Mouse (Mus musculus): ENCODE measurements around the gene D630023F18Rik. TPM values are rescaled to one million over a fixed set of nuclear protein-coding genes. Genes with fewer than 3 reads are reported as not detected.

D630023F18Rik gene
- 0.59 TPM in 1 of 2 replicates, not detected in the other for polyA plus RNA-seq (2011; ENCODE audit: insufficient read depth, insufficient read length, low replicate concordance, missing spikeins)

GRCm38 (mm10) chr1:65122574-65123372 is at the start of gene D630023F18Rik:
TSS of gene D630023F18Rik (minus strand) at chr1:65123214.
- 35% methylated on average over 9 of the region's 9 CpGs for WGBS

GRCm38 (mm10) chr1:65171579-65171978 is 48.6 kb upstream of the D630023F18Rik start:
- TF ChIP-seq POLR2A (IDR thresholded peaks at IDR 0.05; ENCODE audit: borderline replicate concordance, control insufficient read depth, low read depth, low read length): no peak
- no peak for TF ChIP-seq CTCF (IDR thresholded peaks at IDR 0.05; ENCODE audit: control insufficient read depth, insufficient read depth, low read length)
- no peak overlapping the region for H3K4me3 ChIP-seq (replicated peaks; ENCODE audit: control insufficient read depth, low read depth, low read length)
- WGBS: 88% methylated on average over 4 of the region's 4 CpGs
- H3K4me1 ChIP-seq (ENCODE audit: control insufficient read depth, insufficient read depth, low read length): no peaks in the 10 kb centered on the region
- H3K27ac ChIP-seq (ENCODE audit: control insufficient read depth, insufficient read depth, low read depth, low read length, poor library complexity): no peak overlapping the region

More at GRCm38 (mm10) chr1:65122574-65123372, at the start of gene D630023F18Rik:
- Histone ChIP-seq H3K4me3 (replicated peaks; ENCODE audit: control insufficient read depth, low read depth, low read length) (no peak within 1 kb of the TSS), H3K4me1 (ENCODE audit: control insufficient read depth, insufficient read depth, low read length) (no peaks in the 10 kb centered on the region), H3K27ac (ENCODE audit: control insufficient read depth, insufficient read depth, low read depth, low read length, poor library complexity) (no peak within 1 kb of the TSS)
- no peak for TF ChIP-seq POLR2A (IDR thresholded peaks at IDR 0.05; ENCODE audit: borderline replicate concordance, control insufficient read depth, low read depth, low read length)
- no peak for TF ChIP-seq CTCF (IDR thresholded peaks at IDR 0.05; ENCODE audit: control insufficient read depth, insufficient read depth, low read length)

- Histone ChIP-seq H3K27ac (ENCODE audit: control insufficient read depth, insufficient read depth, low read depth, low read length, poor library complexity) (no peak overlapping the region), H3K4me1 (ENCODE audit: control insufficient read depth, insufficient read depth, low read length) (no peaks in the 10 kb centered on the region), H3K4me3 (replicated peaks; ENCODE audit: control insufficient read depth, low read depth, low read length) (no peak overlapping the region)
- WGBS: 63% methylated on average over 5 of the region's 5 CpGs
- TF ChIP-seq POLR2A (IDR thresholded peaks at IDR 0.05; ENCODE audit: borderline replicate concordance, control insufficient read depth, low read depth, low read length) (no peak), CTCF (IDR thresholded peaks at IDR 0.05; ENCODE audit: control insufficient read depth, insufficient read depth, low read length) (no peak)
Observed at GRCm38 (mm10) chr1:65169947-65170346, 46.9 kb upstream of the D630023F18Rik start.

GRCm38 (mm10) chr1:65169536-65169935 is 46.5 kb upstream of the D630023F18Rik start:
- 81% methylated on average over 7 of the region's 7 CpGs for WGBS
- Histone ChIP-seq H3K27ac (ENCODE audit: control insufficient read depth, insufficient read depth, low read depth, low read length, poor library complexity) (no peak overlapping the region), H3K4me1 (ENCODE audit: control insufficient read depth, insufficient read depth, low read length) (no peaks in the 10 kb centered on the region), H3K4me3 (replicated peaks; ENCODE audit: control insufficient read depth, low read depth, low read length) (no peak overlapping the region)
- TF ChIP-seq POLR2A (IDR thresholded peaks at IDR 0.05; ENCODE audit: borderline replicate concordance, control insufficient read depth, low read depth, low read length): no peak
- no peak for TF ChIP-seq CTCF (IDR thresholded peaks at IDR 0.05; ENCODE audit: control insufficient read depth, insufficient read depth, low read length)

GRCm38 (mm10) chr1:65167496-65167895 is 44.5 kb upstream of the D630023F18Rik start:
- Histone ChIP-seq H3K4me1 (ENCODE audit: control insufficient read depth, insufficient read depth, low read length) (no peaks in the 10 kb centered on the region; the same call in 1 of the 2 replicates), H3K27ac (ENCODE audit: control insufficient read depth, insufficient read depth, low read depth, low read length, poor library complexity) (no peak overlapping the region), H3K4me3 (replicated peaks; ENCODE audit: control insufficient read depth, low read depth, low read length) (no peak overlapping the region)
- 83% methylated on average over 1 of the region's 1 CpGs for WGBS
- TF ChIP-seq POLR2A (IDR thresholded peaks at IDR 0.05; ENCODE audit: borderline replicate concordance, control insufficient read depth, low read depth, low read length): no peak
- TF ChIP-seq CTCF (IDR thresholded peaks at IDR 0.05; ENCODE audit: control insufficient read depth, insufficient read depth, low read length): no peak

GRCm38 (mm10) chr1:65162210-65162609 is 39.2 kb upstream of the D630023F18Rik start:
- Histone ChIP-seq H3K27ac (ENCODE audit: control insufficient read depth, insufficient read depth, low read depth, low read length, poor library complexity) (no peak overlapping the region), H3K4me3 (replicated peaks; ENCODE audit: control insufficient read depth, low read depth, low read length) (no peak overlapping the region), H3K4me1 (ENCODE audit: control insufficient read depth, insufficient read depth, low read length) (no peaks in the 10 kb centered on the region; the same call in 1 of the 2 replicates)
- TF ChIP-seq POLR2A (IDR thresholded peaks at IDR 0.05; ENCODE audit: borderline replicate concordance, control insufficient read depth, low read depth, low read length) (no peak), CTCF (IDR thresholded peaks at IDR 0.05; ENCODE audit: control insufficient read depth, insufficient read depth, low read length) (0 out of 2 replicates have a peak, but pooled peaks have one; percentile 4)
- WGBS: 89% methylated on average over 1 of the region's 1 CpGs

GRCm38 (mm10) chr1:65156111-65156510 is 33.1 kb upstream of the D630023F18Rik start:
- no peaks in the 10 kb centered on the region for H3K4me1 ChIP-seq (ENCODE audit: control insufficient read depth, insufficient read depth, low read length)
- TF ChIP-seq CTCF (IDR thresholded peaks at IDR 0.05; ENCODE audit: control insufficient read depth, insufficient read depth, low read length): no peak
- TF ChIP-seq POLR2A (IDR thresholded peaks at IDR 0.05; ENCODE audit: borderline replicate concordance, control insufficient read depth, low read depth, low read length): no peak
- H3K27ac ChIP-seq (ENCODE audit: control insufficient read depth, insufficient read depth, low read depth, low read length, poor library complexity): no peak overlapping the region
- WGBS: 81% methylated on average over 5 of the region's 5 CpGs
- H3K4me3 ChIP-seq (replicated peaks; ENCODE audit: control insufficient read depth, low read depth, low read length): no peak overlapping the region

GRCm38 (mm10) chr1:65154814-65155213 is 31.8 kb upstream of the D630023F18Rik start:
- TF ChIP-seq POLR2A (IDR thresholded peaks at IDR 0.05; ENCODE audit: borderline replicate concordance, control insufficient read depth, low read depth, low read length) (no peak), CTCF (IDR thresholded peaks at IDR 0.05; ENCODE audit: control insufficient read depth, insufficient read depth, low read length) (no peak)
- Histone ChIP-seq H3K4me3 (replicated peaks; ENCODE audit: control insufficient read depth, low read depth, low read length) (no peak overlapping the region), H3K27ac (ENCODE audit: control insufficient read depth, insufficient read depth, low read depth, low read length, poor library complexity) (no peak overlapping the region), H3K4me1 (ENCODE audit: control insufficient read depth, insufficient read depth, low read length) (no peaks in the 10 kb centered on the region)

Data from bone marrow, adult 2 months (tissue).